Mouse (Mus musculus) spleen, adult 2 months (tissue): ENCODE data around the gene Twf2. TPM values are rescaled to one million over a fixed set of nuclear protein-coding genes. Genes with fewer than 3 reads are reported as not detected.

ENCODE experiments used
- DNase-seq, 2 experiments: peaks; one replicate each; pipeline versions ENCODE4 v3.0.0 to v3.0.0-alpha.2; 2012 to 2021; ENCODE audit warnings: low spot score in 2 of 2, low read depth in 1 of 2
- H3K27ac ChIP-seq: fragments of 200-500 bp; 2 replicates; pipeline ENCODE4 v1.5.1; 2012; ENCODE audit warnings: low read length, inconsistent platforms; ENCODE audit not compliant: insufficient read depth
- H3K27me3 ChIP-seq: fragments of 200-500 bp; 2 replicates; pipeline ENCODE4 v1.6.1; 2012; ENCODE audit warnings: mild to moderate bottlenecking, moderate library complexity, low read length, inconsistent platforms; ENCODE audit not compliant: control insufficient read depth, insufficient read depth
- H3K36me3 ChIP-seq: fragments of 200-500 bp; 2 replicates; pipeline ENCODE4 v1.6.1; 2012; ENCODE audit warnings: mild to moderate bottlenecking, low read length, inconsistent platforms; ENCODE audit not compliant: control insufficient read depth, insufficient read depth
- H3K4me1 ChIP-seq: fragments of 200-500 bp; 2 replicates; pipeline ENCODE4 v1.6.1; 2011; ENCODE audit warnings: inconsistent platforms; ENCODE audit not compliant: control insufficient read depth, insufficient read depth, insufficient read length
- H3K4me3 ChIP-seq: fragments of 200-500 bp; 2 replicates; pipeline ENCODE4 v1.5.1; 2011; ENCODE audit warnings: mild to moderate bottlenecking, inconsistent platforms; ENCODE audit not compliant: insufficient read depth, insufficient read length; ENCODE audit errors: extremely low read depth
- CTCF ChIP-seq: fragments of 200-500 bp; IDR thresholded peaks from 2 replicates; pipeline ENCODE4 v1.5.1; 2011; ENCODE audit warnings: mild to moderate bottlenecking, inconsistent platforms; ENCODE audit not compliant: insufficient read depth, insufficient read length, insufficient replicate concordance; ENCODE audit errors: extremely low read depth
- POLR2A ChIP-seq: fragments of 200-500 bp; IDR thresholded peaks from 2 replicates; pipeline ENCODE4 v1.6.1; 2011; ENCODE audit warnings: low read depth, low read length, inconsistent platforms
- WGBS: fragments of 180-500 bp; shearing (Covaris S2); methylation state at CpG from one replicate; pipeline ENCODE4 v1.1.7; 2018; 5-methylcytosine and 5-hydroxymethylcytosine counted together
- polyA plus RNA-seq: library from polyadenylated mRNA; depleted of rRNA; stranded (reverse); fragments of >200 nt; gene quantifications from 2 replicates; pipeline ENCODE4 v1.2.3, GENCODE M21; 2012

The Twf2 gene
- polyA plus RNA-seq, 1 experiment = 90.9 TPM

DNA sequence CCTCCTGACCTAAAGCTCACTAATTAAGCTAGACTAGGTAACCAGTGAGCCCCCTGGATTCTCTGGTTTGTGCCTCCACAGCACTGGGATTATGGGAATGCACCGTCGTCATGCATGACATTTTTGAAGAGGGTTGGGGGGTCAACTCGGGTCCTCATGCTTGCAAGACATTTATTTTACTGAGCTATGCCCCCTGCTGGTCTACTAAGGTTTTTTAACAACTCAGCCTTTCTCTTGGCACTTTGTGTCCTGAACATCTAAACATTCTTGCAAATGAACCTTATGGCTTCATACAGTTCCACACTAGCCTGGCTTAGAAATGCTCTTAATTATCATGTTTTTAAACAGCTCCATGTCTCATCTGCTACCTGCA lies 27.8 kb downstream of the Twf2 start:
- peak; percentile 15; the same call in 1 of the 2 replicates for TF ChIP-seq CTCF
- no peak for TF ChIP-seq POLR2A
- no peak for DNase-seq
- no peak overlapping the region for H3K4me3 ChIP-seq
- H3K27me3 ChIP-seq = no peaks in the 10 kb centered on the region
- H3K27ac ChIP-seq = peak overlapping the region; percentile 92
- H3K36me3 ChIP-seq = peaks cover 17% of the 10 kb centered on the region
- peaks cover 13% of the 10 kb centered on the region for H3K4me1 ChIP-seq
- whole genome bisulfite sequencing = 22% methylated on average over 3 of the region's 3 CpGs

DNA sequence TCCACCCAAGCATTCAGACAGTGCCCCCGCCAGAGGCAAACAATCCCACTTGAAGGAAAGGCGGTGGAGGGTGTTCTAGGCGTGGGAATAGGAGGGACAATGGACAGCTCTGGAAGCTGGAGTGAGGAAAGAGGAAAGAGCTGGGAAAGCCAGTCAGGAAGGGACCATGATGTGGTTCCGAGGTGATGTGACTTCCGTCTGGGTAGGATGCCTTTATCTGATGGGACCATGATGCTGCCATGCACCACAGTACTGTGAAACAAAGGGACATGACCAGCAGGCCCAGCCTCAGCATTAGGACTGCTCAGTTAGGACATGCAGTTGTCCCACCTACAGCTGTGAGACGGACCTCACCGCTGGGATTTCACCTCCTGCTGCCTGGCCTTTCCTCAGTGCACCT lies 28.3 kb downstream of the Twf2 start:
- Histone ChIP-seq H3K4me3 (no peak overlapping the region), H3K36me3 (peaks cover 17% of the 10 kb centered on the region), H3K27me3 (no peaks in the 10 kb centered on the region), H3K27ac (peak overlapping the region; percentile 36; the same call in 1 of the 2 replicates), H3K4me1 (peaks cover 11% of the 10 kb centered on the region)
- DNase-seq = no peak
- 85% methylated on average over 7 of the region's 7 CpGs for WGBS
- no peak for TF ChIP-seq POLR2A
- no peak for TF ChIP-seq CTCF

GRCm38 (mm10) chr9:106231816-106232215 lies 28.9 kb downstream of the Twf2 start:
- H3K27me3 ChIP-seq = no peaks in the 10 kb centered on the region
- no peak overlapping the region for H3K4me3 ChIP-seq
- no peak for DNase-seq
- TF ChIP-seq POLR2A (no peak), CTCF (no peak)
- H3K27ac ChIP-seq = no peak overlapping the region
- H3K36me3 ChIP-seq = peaks cover 23% of the 10 kb centered on the region
- H3K4me1 ChIP-seq = peaks cover 7% of the 10 kb centered on the region; the same call in 1 of the 2 replicates
- WGBS = 90% methylated on average over 4 of the region's 4 CpGs

- Histone ChIP-seq H3K4me3 (no peak overlapping the region), H3K27ac (no peak overlapping the region), H3K36me3 (peaks cover 26% of the 10 kb centered on the region), H3K4me1 (peaks cover 7% of the 10 kb centered on the region; the same call in 1 of the 2 replicates), H3K27me3 (no peaks in the 10 kb centered on the region)
- TF ChIP-seq CTCF (no peak), POLR2A (no peak)
- DNase-seq = no peak
- WGBS = 73% methylated on average over 3 of the region's 3 CpGs
Measured at GRCm38 (mm10) chr9:106232956-106233355, 30.0 kb downstream of the Twf2 start.

- H3K27ac ChIP-seq = no peak overlapping the region
- TF ChIP-seq CTCF (no peak), POLR2A (no peak)
- no peak for DNase-seq
- WGBS = 76% methylated on average over 6 of the region's 6 CpGs
- H3K27me3 ChIP-seq = no peaks in the 10 kb centered on the region
- H3K4me1 ChIP-seq = peaks cover 7% of the 10 kb centered on the region; the same call in 1 of the 2 replicates
- no peak overlapping the region for H3K4me3 ChIP-seq
- H3K36me3 ChIP-seq = peaks cover 33% of the 10 kb centered on the region
Measured at GRCm38 (mm10) chr9:106233953-106234352, 31.0 kb downstream of the Twf2 start.

DNA sequence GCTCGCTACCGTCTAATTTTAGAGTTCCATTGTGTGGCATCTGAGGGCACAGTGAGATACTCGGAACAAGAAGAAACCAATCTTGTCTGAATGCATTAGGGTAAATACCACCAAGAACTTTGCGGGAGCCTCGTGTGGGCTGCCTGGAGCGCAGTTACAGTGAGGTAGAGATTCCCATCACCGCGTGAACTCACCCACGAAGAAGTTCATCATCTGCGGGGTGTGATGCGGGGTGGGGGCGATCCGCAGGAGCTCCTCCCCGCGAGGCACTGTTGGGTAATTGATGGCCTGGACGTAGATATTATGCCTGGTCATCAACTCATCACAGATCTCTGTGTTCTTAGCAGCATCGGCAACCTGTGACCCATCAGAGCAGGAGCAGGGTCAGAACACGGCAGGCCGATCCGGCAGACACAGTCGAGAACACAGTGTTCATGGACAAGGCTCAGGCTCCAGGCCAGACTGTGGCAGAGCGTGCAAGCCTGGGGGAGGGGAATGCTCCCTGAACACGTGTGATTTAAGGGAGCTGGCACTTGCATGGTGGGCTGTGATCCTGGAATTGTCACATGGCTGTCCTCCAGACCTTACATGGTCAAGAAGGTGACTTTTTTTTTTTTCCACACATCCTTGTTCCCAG lies 32.4 kb downstream of the Twf2 start:
- TF ChIP-seq POLR2A = no peak
- no peak for TF ChIP-seq CTCF
- H3K27ac ChIP-seq = no peak overlapping the region

GRCm38 (mm10) chr9:106236156-106236817 lies 33.4 kb downstream of the Twf2 start:
- no peak for TF ChIP-seq CTCF
- TF ChIP-seq POLR2A = no peak
- Histone ChIP-seq H3K27me3 (no peaks in the 10 kb centered on the region), H3K27ac (peak overlapping the region; percentile 34), H3K36me3 (peaks cover 41% of the 10 kb centered on the region), H3K4me3 (no peak overlapping the region), H3K4me1 (no peaks in the 10 kb centered on the region)
- no peak for DNase-seq
- WGBS = 90% methylated on average over 23 of the region's 23 CpGs

More for the DNA sequence above, 32.4 kb downstream of the Twf2 start:
- WGBS = 95% methylated on average over 23 of the region's 23 CpGs
- Histone ChIP-seq H3K4me1 (peaks cover 3% of the 10 kb centered on the region; the same call in 1 of the 2 replicates), H3K27me3 (no peaks in the 10 kb centered on the region), H3K4me3 (no peak overlapping the region), H3K36me3 (peaks cover 39% of the 10 kb centered on the region)
- no peak for DNase-seq
